Mouse (Mus musculus): Measurements from ENCODE around the gene Tmie. TPM values are rescaled to one million over a fixed set of nuclear protein-coding genes. Genes with fewer than 3 reads are reported as not detected.

Tmie gene
- total and polyA plus RNA-seq, 3 experiments, result 0.11 TPM; not detected in 2

GRCm38 (mm10) chr9:110909371-110909967 lies 29.6 kb upstream of the Tmie start:
- Histone ChIP-seq H3K9me3 (replicated peaks) (no peaks in the 10 kb centered on the region), H3K4me3 (ENCODE audit: low read depth, low read length) (no peak overlapping the region), H3K27me3 (ENCODE audit: insufficient read depth, low read length) (peaks cover 3% of the 10 kb centered on the region; the same call in 1 of the 2 replicates), H3K36me3 (replicated peaks) (no peaks in the 10 kb centered on the region), H3K4me1 (ENCODE audit: insufficient read depth, low read depth, low read length) (peaks cover 7% of the 10 kb centered on the region)
- DNase-seq (ENCODE audit: low spot score) (no peak), ATAC-seq (ENCODE audit: extremely low read depth, insufficient number of reproducible peaks, low FRiP score, poor library complexity, severe bottlenecking) (no peak)
- TF ChIP-seq GATA2 (IDR thresholded peaks at IDR 0.05; ENCODE audit: borderline replicate concordance, low read depth, low read length) (no peak), CTCF (IDR thresholded peaks at IDR 0.05; ENCODE audit: low read depth, low read length) (no peak), GATA1 (IDR thresholded peaks at IDR 0.05; ENCODE audit: borderline replicate concordance, low read length) (no peak), POLR2AphosphoS5 (IDR thresholded peaks at IDR 0.05; ENCODE audit: insufficient replicate concordance, low read depth, low read length) (no peak), TAL1 (conservative IDR thresholded peaks at IDR 0.05; ENCODE audit: low read depth, low read length) (no peak)

GRCm38 (mm10) chr9:110908631-110909016 lies 28.7 kb upstream of the Tmie start:
- ATAC-seq (ENCODE audit: extremely low read depth, insufficient number of reproducible peaks, low FRiP score, poor library complexity, severe bottlenecking), result no peak
- DNase-seq (ENCODE audit: low spot score), result no peak
- Histone ChIP-seq H3K4me3 (ENCODE audit: low read depth, low read length) (no peak overlapping the region), H3K27me3 (ENCODE audit: insufficient read depth, low read length) (peaks cover 3% of the 10 kb centered on the region; the same call in 1 of the 2 replicates), H3K9me3 (replicated peaks) (no peaks in the 10 kb centered on the region), H3K36me3 (replicated peaks) (no peaks in the 10 kb centered on the region), H3K4me1 (ENCODE audit: insufficient read depth, low read depth, low read length) (peaks cover 7% of the 10 kb centered on the region)
- TF ChIP-seq TAL1 (conservative IDR thresholded peaks at IDR 0.05; ENCODE audit: low read depth, low read length) (no peak), GATA2 (IDR thresholded peaks at IDR 0.05; ENCODE audit: borderline replicate concordance, low read depth, low read length) (no peak), GATA1 (IDR thresholded peaks at IDR 0.05; ENCODE audit: borderline replicate concordance, low read length) (no peak), CTCF (IDR thresholded peaks at IDR 0.05; ENCODE audit: low read depth, low read length) (no peak), POLR2AphosphoS5 (IDR thresholded peaks at IDR 0.05; ENCODE audit: insufficient replicate concordance, low read depth, low read length) (no peak)

- H3K4me3 ChIP-seq (ENCODE audit: low read depth, low read length), result no peak overlapping the region
- TF ChIP-seq TAL1 (conservative IDR thresholded peaks at IDR 0.05; ENCODE audit: low read depth, low read length), result no peak
- TF ChIP-seq GATA2 (IDR thresholded peaks at IDR 0.05; ENCODE audit: borderline replicate concordance, low read depth, low read length), result no peak
- no peak for TF ChIP-seq CTCF (IDR thresholded peaks at IDR 0.05; ENCODE audit: low read depth, low read length)
- no peak for TF ChIP-seq POLR2AphosphoS5 (IDR thresholded peaks at IDR 0.05; ENCODE audit: insufficient replicate concordance, low read depth, low read length)
- TF ChIP-seq GATA1 (IDR thresholded peaks at IDR 0.05; ENCODE audit: borderline replicate concordance, low read length), result no peak
- H3K27me3 ChIP-seq (ENCODE audit: insufficient read depth, low read length), result peaks cover 3% of the 10 kb centered on the region; the same call in 1 of the 2 replicates
- ATAC-seq (ENCODE audit: extremely low read depth, insufficient number of reproducible peaks, low FRiP score, poor library complexity, severe bottlenecking), result no peak
- H3K4me1 ChIP-seq (ENCODE audit: insufficient read depth, low read depth, low read length), result peaks cover 7% of the 10 kb centered on the region
- DNase-seq (ENCODE audit: low spot score), result no peak
- H3K36me3 ChIP-seq (replicated peaks), result no peaks in the 10 kb centered on the region
- no peaks in the 10 kb centered on the region for H3K9me3 ChIP-seq (replicated peaks)
These were observed 28.1 kb upstream of the Tmie start for GRCm38 (mm10) chr9:110907838-110908630.

GRCm38 (mm10) chr9:110907201-110907837 lies 27.4 kb upstream of the Tmie start:
- Histone ChIP-seq H3K9me3 (replicated peaks) (no peaks in the 10 kb centered on the region), H3K27me3 (ENCODE audit: insufficient read depth, low read length) (peaks cover under 1% of the 10 kb centered on the region; the same call in 1 of the 2 replicates), H3K36me3 (replicated peaks) (no peaks in the 10 kb centered on the region), H3K4me1 (ENCODE audit: insufficient read depth, low read depth, low read length) (peaks cover 7% of the 10 kb centered on the region), H3K4me3 (ENCODE audit: low read depth, low read length) (no peak overlapping the region)
- ATAC-seq (ENCODE audit: extremely low read depth, insufficient number of reproducible peaks, low FRiP score, poor library complexity, severe bottlenecking), result no peak
- TF ChIP-seq CTCF (IDR thresholded peaks at IDR 0.05; ENCODE audit: low read depth, low read length) (no peak), GATA1 (IDR thresholded peaks at IDR 0.05; ENCODE audit: borderline replicate concordance, low read length) (no peak)
- no peak for DNase-seq (ENCODE audit: low spot score)

GRCm38 (mm10) chr9:110902271-110902670 lies 22.4 kb upstream of the Tmie start:
- Histone ChIP-seq H3K4me1 (ENCODE audit: insufficient read depth, low read depth, low read length) (peaks cover 7% of the 10 kb centered on the region), H3K4me3 (ENCODE audit: low read depth, low read length) (no peak overlapping the region), H3K36me3 (replicated peaks) (no peaks in the 10 kb centered on the region), H3K9me3 (replicated peaks) (no peaks in the 10 kb centered on the region), H3K27me3 (ENCODE audit: insufficient read depth, low read length) (peaks cover 3% of the 10 kb centered on the region; the same call in 1 of the 2 replicates)
- TF ChIP-seq GATA2 (IDR thresholded peaks at IDR 0.05; ENCODE audit: borderline replicate concordance, low read depth, low read length) (no peak), GATA1 (IDR thresholded peaks at IDR 0.05; ENCODE audit: borderline replicate concordance, low read length) (no peak), CTCF (IDR thresholded peaks at IDR 0.05; ENCODE audit: low read depth, low read length) (no peak), POLR2AphosphoS5 (IDR thresholded peaks at IDR 0.05; ENCODE audit: insufficient replicate concordance, low read depth, low read length) (no peak), TAL1 (conservative IDR thresholded peaks at IDR 0.05; ENCODE audit: low read depth, low read length) (no peak)
- no peak for DNase-seq (ENCODE audit: low spot score)
- ATAC-seq (ENCODE audit: extremely low read depth, insufficient number of reproducible peaks, low FRiP score, poor library complexity, severe bottlenecking), result no peak

- peaks cover 7% of the 10 kb centered on the region for H3K4me1 ChIP-seq (ENCODE audit: insufficient read depth, low read depth, low read length)
- no peak for DNase-seq (ENCODE audit: low spot score)
- no peak overlapping the region for H3K4me3 ChIP-seq (ENCODE audit: low read depth, low read length)
- TF ChIP-seq POLR2AphosphoS5 (IDR thresholded peaks at IDR 0.05; ENCODE audit: insufficient replicate concordance, low read depth, low read length) (no peak), GATA1 (IDR thresholded peaks at IDR 0.05; ENCODE audit: borderline replicate concordance, low read length) (no peak), CTCF (IDR thresholded peaks at IDR 0.05; ENCODE audit: low read depth, low read length) (no peak), GATA2 (IDR thresholded peaks at IDR 0.05; ENCODE audit: borderline replicate concordance, low read depth, low read length) (no peak), TAL1 (conservative IDR thresholded peaks at IDR 0.05; ENCODE audit: low read depth, low read length) (no peak)
- no peak for ATAC-seq (ENCODE audit: extremely low read depth, insufficient number of reproducible peaks, low FRiP score, poor library complexity, severe bottlenecking)
- H3K9me3 ChIP-seq (replicated peaks), result no peaks in the 10 kb centered on the region
- peaks cover 3% of the 10 kb centered on the region; the same call in 1 of the 2 replicates for H3K27me3 ChIP-seq (ENCODE audit: insufficient read depth, low read length)
- no peaks in the 10 kb centered on the region for H3K36me3 ChIP-seq (replicated peaks)
These were observed 21.3 kb upstream of the Tmie start for GRCm38 (mm10) chr9:110901204-110901603.

All from G1E (cell line).